Mouse (Mus musculus) macrophage (primary cell): ENCODE data around the gene Hoxd11. TPM values are rescaled to one million over a fixed set of nuclear protein-coding genes. Genes with fewer than 3 reads are reported as not detected.

Experiments
- H3K27ac ChIP-seq: fragments of 350-480 bp; formaldehyde crosslinking; 2 replicates; pipeline ENCODE4 v1.9.0; 2021
- H3K36me3 ChIP-seq: fragments of 350-480 bp; formaldehyde crosslinking; 2 replicates; pipeline ENCODE4 v1.9.0; 2021; ENCODE audit errors: inconsistent target
- H3K4me3 ChIP-seq: fragments of 350-480 bp; formaldehyde crosslinking; 2 replicates; pipeline ENCODE4 v1.9.0; 2021; ENCODE audit errors: inconsistent target
- H3K79me2 ChIP-seq: fragments of 350-480 bp; formaldehyde crosslinking; 2 replicates; pipeline ENCODE4 v1.9.0; 2021; ENCODE audit errors: inconsistent target
- WGBS: methylation state at CpG from one replicate; pipeline ENCODE4 v1.1.7; 2026; ENCODE audit warnings: inconsistent platforms; ENCODE audit not compliant: missing documents; 5-methylcytosine and 5-hydroxymethylcytosine counted together
- polyA plus RNA-seq: library from polyadenylated mRNA; stranded (reverse); fragments of 250-400 nt; gene quantifications from 3 replicates; pipeline ENCODE4 v1.2.4, GENCODE M21; 2018; ENCODE audit warnings: inconsistent platforms

The Hoxd11 gene
- polyA plus RNA-seq, 1 experiment from 2014 or later: not detected

GRCm38 (mm10) chr2:74671847-74672246, 7.5 kb upstream of the Hoxd11 start:
- H3K4me3 ChIP-seq: no peak overlapping the region
- no peaks in the 10 kb centered on the region for H3K36me3 ChIP-seq
- 38% methylated on average over 5 of the region's 5 CpGs for WGBS

GRCm38 (mm10) chr2:74672481-74673362, 6.6 kb upstream of the Hoxd11 start:
- WGBS: 7% methylated on average over 28 of the region's 40 CpGs
- Histone ChIP-seq H3K27ac (no peak overlapping the region), H3K36me3 (no peaks in the 10 kb centered on the region), H3K4me3 (no peak overlapping the region), H3K79me2 (no peaks in the 10 kb centered on the region)

More at GRCm38 (mm10) chr2:74671847-74672246, 7.5 kb upstream of the Hoxd11 start:
- no peaks in the 10 kb centered on the region for H3K79me2 ChIP-seq
- H3K27ac ChIP-seq: no peak overlapping the region

- Histone ChIP-seq H3K27ac (no peak overlapping the region), H3K79me2 (no peaks in the 10 kb centered on the region), H3K4me3 (no peak overlapping the region), H3K36me3 (no peaks in the 10 kb centered on the region)
- WGBS: 7% methylated on average over 21 of the region's 24 CpGs
Measured at GRCm38 (mm10) chr2:74673835-74674425, 5.4 kb upstream of the Hoxd11 start.

DNA sequence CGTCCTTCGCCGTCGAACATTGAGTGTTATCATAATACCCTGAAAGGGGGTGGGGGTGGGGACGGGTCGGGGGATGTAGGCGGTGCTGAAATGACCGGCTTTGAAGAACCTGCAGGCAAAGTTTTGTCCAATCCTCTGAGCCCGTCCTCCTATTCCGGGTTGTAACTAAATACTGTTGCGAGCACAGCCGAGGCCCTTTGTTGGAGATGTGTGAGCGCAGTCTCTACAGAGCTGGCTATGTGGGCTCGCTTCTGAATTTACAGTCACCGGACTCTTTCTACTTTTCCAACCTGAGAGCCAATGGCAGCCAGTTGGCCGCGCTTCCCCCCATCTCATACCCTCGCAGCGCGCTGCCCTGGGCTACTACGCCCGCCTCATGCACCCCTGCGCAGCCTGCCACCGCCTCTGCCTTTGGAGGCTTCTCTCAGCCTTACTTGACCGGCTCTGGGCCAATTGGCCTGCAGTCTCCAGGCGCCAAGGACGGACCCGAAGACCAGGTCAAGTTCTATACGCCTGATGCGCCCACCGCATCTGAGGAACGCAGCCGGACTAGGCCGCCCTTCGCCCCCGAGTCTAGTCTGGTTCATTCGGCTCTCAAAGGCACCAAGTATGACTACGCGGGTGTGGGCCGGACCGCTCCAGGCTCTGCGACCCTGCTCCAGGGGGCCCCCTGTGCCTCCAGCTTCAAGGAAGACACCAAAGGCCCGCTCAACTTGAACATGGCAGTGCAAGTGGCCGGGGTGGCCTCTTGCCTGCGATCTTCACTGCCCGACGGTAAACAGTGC, 4.3 kb upstream of the Hoxd11 start, which contains the start of gene Hoxd12:
Gene Hoxd12, plus strand, starts transcription at position 133 of the 785 bp plus-strand sequence.
- WGBS: 11% methylated on average over 47 of the region's 47 CpGs
- H3K4me3 ChIP-seq: no peak within 1 kb of the TSS
- H3K36me3 ChIP-seq: no peaks in the 10 kb centered on the region
- no peaks in the 10 kb centered on the region for H3K79me2 ChIP-seq
- no peak within 1 kb of the TSS for H3K27ac ChIP-seq

DNA sequence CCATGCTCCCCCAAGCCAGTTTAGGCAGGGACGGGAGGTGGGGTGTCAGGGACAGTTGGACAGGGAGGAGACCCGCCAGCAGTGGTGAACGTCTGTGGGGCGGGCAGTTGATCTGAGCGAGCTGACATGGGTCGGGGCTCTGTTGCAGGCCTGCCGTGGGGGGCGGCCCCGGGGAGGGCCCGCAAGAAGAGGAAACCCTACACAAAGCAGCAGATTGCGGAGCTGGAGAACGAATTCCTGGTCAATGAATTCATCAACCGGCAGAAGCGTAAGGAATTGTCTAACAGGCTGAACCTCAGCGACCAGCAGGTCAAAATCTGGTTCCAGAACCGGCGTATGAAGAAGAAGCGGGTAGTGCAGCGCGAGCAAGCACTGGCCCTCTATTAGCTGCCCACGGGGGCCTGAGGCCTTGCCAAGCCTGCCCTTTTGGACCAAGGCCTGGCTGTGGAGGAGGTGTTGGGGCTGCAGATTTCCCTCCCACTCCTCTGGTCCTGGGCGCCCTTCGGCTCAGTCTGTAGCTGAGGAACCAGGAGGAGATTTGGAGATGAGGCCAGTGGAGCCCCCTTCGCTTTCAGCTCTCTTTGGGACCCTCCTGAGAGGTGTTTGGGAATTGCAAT, 3.6 kb upstream of the Hoxd11 start:
- no peaks in the 10 kb centered on the region for H3K36me3 ChIP-seq
- H3K79me2 ChIP-seq: no peaks in the 10 kb centered on the region
- WGBS: 13% methylated on average over 23 of the region's 24 CpGs
- no peak overlapping the region for H3K27ac ChIP-seq
- H3K4me3 ChIP-seq: no peak overlapping the region

GRCm38 (mm10) chr2:74676376-74677052, 2.8 kb upstream of the Hoxd11 start:
- no peak overlapping the region for H3K4me3 ChIP-seq
- no peak overlapping the region for H3K27ac ChIP-seq
- WGBS: 13% methylated on average over 9 of the region's 9 CpGs
- H3K79me2 ChIP-seq: no peaks in the 10 kb centered on the region
- H3K36me3 ChIP-seq: no peaks in the 10 kb centered on the region

DNA sequence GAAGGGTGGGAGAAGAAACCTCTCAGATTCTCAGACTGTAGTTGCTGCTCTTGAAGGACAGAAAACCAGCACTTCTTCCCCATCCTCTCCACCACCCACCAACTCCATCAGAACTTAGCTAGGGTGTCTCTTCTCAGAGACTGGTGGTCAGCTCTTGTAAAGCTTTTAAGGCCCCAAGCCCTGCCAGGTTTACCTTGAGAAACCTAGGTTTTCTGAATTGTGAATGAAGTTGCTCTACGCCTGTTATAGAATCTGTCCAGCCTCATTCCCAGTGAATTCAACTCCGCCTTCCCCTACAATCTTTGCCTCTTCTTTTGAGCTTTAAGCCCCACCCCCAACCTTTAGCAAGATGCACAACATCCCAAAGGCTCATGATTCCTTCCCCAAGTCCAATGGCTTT, 2.3 kb upstream of the Hoxd11 start:
- Histone ChIP-seq H3K79me2 (no peaks in the 10 kb centered on the region), H3K36me3 (no peaks in the 10 kb centered on the region), H3K27ac (no peak overlapping the region), H3K4me3 (no peak overlapping the region)
- 46% methylated on average over 2 of the region's 2 CpGs for WGBS

- H3K4me3 ChIP-seq: no peak overlapping the region
- no peak overlapping the region for H3K27ac ChIP-seq
- no peaks in the 10 kb centered on the region for H3K79me2 ChIP-seq
- H3K36me3 ChIP-seq: no peaks in the 10 kb centered on the region
- WGBS: 4% methylated on average over 26 of the region's 26 CpGs
Measured at GRCm38 (mm10) chr2:74679596-74679971, 227 bp downstream of the Hoxd11 start.

DNA sequence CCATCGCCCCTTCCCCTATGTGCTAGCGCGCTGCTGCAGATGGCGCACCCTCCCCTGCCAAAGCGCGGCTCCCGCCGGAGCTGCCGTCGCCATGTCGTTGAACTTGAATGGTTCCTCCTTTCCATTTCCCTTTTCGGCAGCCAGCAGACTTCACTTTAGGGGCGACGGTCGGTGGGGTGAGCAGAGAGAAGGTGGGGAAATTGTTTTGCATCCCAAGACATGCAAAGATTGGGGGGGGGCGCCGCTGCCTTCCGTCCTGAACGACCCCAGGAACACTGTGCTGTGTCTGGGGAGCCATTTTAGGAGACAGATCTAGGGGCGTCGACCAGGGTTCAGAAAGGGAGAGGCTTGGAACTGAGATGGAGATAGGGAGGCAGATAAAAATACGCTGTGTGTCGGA, 623 bp downstream of the Hoxd11 start:
- Histone ChIP-seq H3K27ac (no peak overlapping the region), H3K4me3 (no peak overlapping the region), H3K79me2 (no peaks in the 10 kb centered on the region), H3K36me3 (no peaks in the 10 kb centered on the region)
- WGBS: 7% methylated on average over 23 of the region's 23 CpGs

GRCm38 (mm10) chr2:74680561-74681398, 1.4 kb downstream of the Hoxd11 start:
- Histone ChIP-seq H3K4me3 (no peak overlapping the region), H3K36me3 (no peaks in the 10 kb centered on the region), H3K79me2 (no peaks in the 10 kb centered on the region), H3K27ac (no peak overlapping the region)
- 8% methylated on average over 21 of the region's 21 CpGs for WGBS

DNA sequence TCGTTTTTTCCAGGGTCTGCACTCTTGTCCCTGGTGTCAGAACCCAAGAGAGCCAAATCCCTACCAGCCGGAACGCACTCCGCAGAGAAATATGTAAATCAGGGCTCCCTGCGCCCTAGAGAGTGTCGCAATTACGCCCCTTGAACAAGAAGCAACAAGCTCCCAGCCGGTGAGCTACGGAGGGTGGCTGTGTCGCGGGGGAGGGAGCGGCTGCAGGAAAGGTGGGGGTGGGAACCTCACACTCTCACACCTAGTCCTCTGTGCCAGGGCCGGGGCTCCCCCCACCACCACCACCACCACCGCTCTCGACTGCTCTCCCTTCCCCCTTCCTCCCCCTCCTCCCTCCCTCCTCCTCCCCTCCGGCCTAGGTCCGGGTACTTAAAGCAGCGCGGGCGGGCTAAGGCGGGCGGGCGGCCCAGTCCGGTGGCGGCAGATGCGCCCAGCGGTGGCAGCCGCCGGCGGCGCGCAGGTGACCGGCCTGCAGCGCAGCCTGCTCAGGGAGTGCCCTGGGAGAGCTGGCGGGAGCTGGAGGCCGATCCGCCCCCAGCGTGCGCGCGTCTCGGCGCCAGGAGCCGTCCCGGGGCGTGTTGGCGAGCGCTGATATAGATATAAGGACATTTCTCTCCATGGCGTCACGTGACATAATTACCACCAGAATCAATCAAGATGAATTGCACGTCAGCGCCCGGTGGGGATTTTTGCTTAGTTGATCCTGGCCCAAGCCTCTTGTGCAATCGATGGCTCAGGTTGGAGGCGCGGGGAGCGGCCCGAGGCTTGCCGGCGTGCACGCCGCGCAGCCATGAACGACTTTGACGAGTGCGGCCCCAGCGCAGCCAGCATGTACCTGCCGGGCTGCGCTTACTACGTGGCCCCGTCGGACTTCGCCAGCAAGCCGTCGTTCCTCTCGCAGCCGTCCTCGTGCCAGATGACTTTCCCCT, 2.5 kb downstream of the Hoxd11 start:
- Histone ChIP-seq H3K36me3 (no peaks in the 10 kb centered on the region), H3K79me2 (no peaks in the 10 kb centered on the region), H3K4me3 (no peak overlapping the region), H3K27ac (no peak overlapping the region)
- WGBS: 6% methylated on average over 75 of the region's 78 CpGs

DNA sequence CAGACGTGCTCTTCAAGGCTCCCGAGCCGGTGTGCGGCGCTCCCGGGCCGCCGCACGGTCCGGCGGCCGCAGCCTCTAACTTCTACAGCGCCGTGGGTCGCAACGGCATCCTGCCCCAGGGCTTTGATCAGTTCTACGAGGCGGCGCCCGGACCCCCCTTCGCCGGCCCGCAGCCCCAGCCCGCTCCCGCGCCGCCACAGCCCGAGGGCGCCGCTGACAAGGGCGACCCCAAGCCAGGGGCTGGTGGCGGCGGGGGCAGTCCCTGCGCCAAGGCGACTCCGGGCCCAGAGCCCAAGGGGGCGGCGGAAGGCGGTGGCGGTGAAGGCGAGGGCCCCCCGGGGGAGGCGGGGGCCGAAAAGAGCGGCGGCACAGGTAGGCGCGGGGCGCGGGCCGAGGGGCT, 3.4 kb downstream of the Hoxd11 start:
- 4% methylated on average over 39 of the region's 51 CpGs for WGBS
- Histone ChIP-seq H3K4me3 (no peak overlapping the region), H3K36me3 (no peaks in the 10 kb centered on the region), H3K27ac (no peak overlapping the region), H3K79me2 (no peaks in the 10 kb centered on the region)
